In the genomic region with DNA sequence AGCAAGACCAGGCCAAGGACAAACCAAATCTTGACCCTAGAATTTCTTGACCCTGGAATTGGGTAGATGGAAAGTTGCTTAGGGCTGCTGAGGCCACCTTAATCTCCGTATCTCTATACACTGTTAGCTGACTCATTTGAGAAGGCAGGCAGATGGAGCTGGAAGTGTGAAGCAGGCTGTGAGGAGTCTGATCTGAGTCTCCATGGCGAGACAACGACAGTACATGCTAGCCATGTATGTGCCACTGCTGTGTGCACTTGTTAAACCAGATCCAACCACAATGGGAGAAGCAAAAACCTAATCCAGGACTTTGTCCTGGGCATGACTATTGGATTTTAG, we compare ENCODE assay signal across 9 mouse cellular contexts. TPM values are rescaled to one million over a fixed set of nuclear protein-coding genes. Genes with fewer than 3 reads are reported as not detected.
A peak's percentile ranks its signal among the peaks of the same experiment; 100 is the strongest.
DNase-seq lines count a peak whose midpoint lies in the region; ATAC-seq and TF ChIP-seq lines count a peak whose summit lies in the region.
"Had no signal": no experiment of that assay in that cellular context is flagged by ENCODE, and none has a peak within 500 bp of the region (broad histone marks: within the 10 kb centered on the region; RNA-seq: fewer than 3 reads in every experiment).

No protein-coding gene starts in this region.

- no peak overlapping the region for H3K9ac ChIP-seq in forebrain, embryonic 14.5 days (ENCODE audit: low read length)
- H3K9ac ChIP-seq in hindbrain, postnatal 0 days (replicated peaks; ENCODE audit: low read length) = 0 out of 2 replicates have a peak overlapping the region, but pooled peaks have one; percentile 1
- H3K9ac ChIP-seq: embryonic facial prominence, embryonic 15.5 days; neural tube, embryonic 12.5 days had no signal

- no peak overlapping the region for H3K4me3 ChIP-seq in layer of hippocampus, adult 2 months
- H3K4me3 ChIP-seq in forebrain, embryonic 14.5 days (ENCODE audit: low read depth, low read length) = no peak overlapping the region
- H3K4me3 ChIP-seq in hindbrain, postnatal 0 days (ENCODE audit: low read length) = no peak overlapping the region
- no peak overlapping the region for H3K4me3 ChIP-seq in cerebellum, adult 2 months (replicated peaks; ENCODE audit: insufficient read depth, low read depth, low read length)
- H3K4me3 ChIP-seq: embryonic facial prominence, embryonic 15.5 days; neural tube, embryonic 12.5 days had no signal

- WGBS in forebrain, embryonic 14.5 days = 63% methylated on average over 3 of the region's 3 CpGs
- 57% methylated on average over 3 of the region's 3 CpGs for WGBS in hindbrain, postnatal 0 days
- 60% methylated on average over 3 of the region's 3 CpGs for WGBS in cerebellum, adult 2 months

- no peak overlapping the region for H3K4me2 ChIP-seq in forebrain, embryonic 14.5 days (ENCODE audit: low read length)
- no peak overlapping the region for H3K4me2 ChIP-seq in hindbrain, postnatal 0 days (ENCODE audit: low read depth, low read length)
- H3K4me2 ChIP-seq: embryonic facial prominence, embryonic 15.5 days; neural tube, embryonic 12.5 days had no signal

- DNase-seq in layer of hippocampus, adult 2 months (ENCODE audit: low spot score in 2 of 2) = peak in 1 of 2 experiments; percentile 4
- no peak for DNase-seq in layer of hippocampus, postnatal 10 days (ENCODE audit: low spot score in 2 of 2)
- peak; percentile 37 for DNase-seq in forebrain, embryonic 14.5 days (ENCODE audit: low spot score)
- no peak for DNase-seq in hindbrain, postnatal 0 days (ENCODE audit: low spot score)
- peak; percentile 17 for DNase-seq in neural tube, embryonic 10.5 days (ENCODE audit: extremely low spot score, low spot score)
- DNase-seq in cerebellum, adult 2 months = no peak
- no peak for DNase-seq in lung, postnatal 4 days

- peak; percentile 63 for ATAC-seq in forebrain, embryonic 14.5 days
- ATAC-seq in hindbrain, postnatal 0 days = peak; percentile 46

- TF ChIP-seq POLR2A in cerebellum, adult 2 months (IDR thresholded peaks at IDR 0.05; ENCODE audit: borderline replicate concordance, insufficient read depth, low read length) = no peak

- peaks cover 13% of the 10 kb centered on the region; the same call in 1 of the 2 replicates for H3K4me1 ChIP-seq in forebrain, embryonic 14.5 days (ENCODE audit: control insufficient read depth, insufficient read depth, low read length)
- peaks cover 17% of the 10 kb centered on the region for H3K4me1 ChIP-seq in hindbrain, postnatal 0 days (ENCODE audit: insufficient read depth, low read length)
- H3K4me1 ChIP-seq in cerebellum, adult 2 months (ENCODE audit: control insufficient read depth, insufficient read depth, low read length) = peaks cover 9% of the 10 kb centered on the region

- H3K36me3 ChIP-seq in forebrain, embryonic 14.5 days (ENCODE audit: control insufficient read depth, insufficient read depth, low read length) = no peaks in the 10 kb centered on the region
- no peaks in the 10 kb centered on the region for H3K36me3 ChIP-seq in hindbrain, postnatal 0 days (ENCODE audit: insufficient read depth, low read length)
- H3K36me3 ChIP-seq: embryonic facial prominence, embryonic 15.5 days; neural tube, embryonic 12.5 days had no signal

- no peaks in the 10 kb centered on the region for H3K9me3 ChIP-seq in forebrain, embryonic 14.5 days (replicated peaks; ENCODE audit: control insufficient read depth, low read length)
- H3K9me3 ChIP-seq in hindbrain, postnatal 0 days (ENCODE audit: low read length) = no peaks in the 10 kb centered on the region
- H3K9me3 ChIP-seq: embryonic facial prominence, embryonic 15.5 days; neural tube, embryonic 12.5 days had no signal

- peak overlapping the region; percentile 78 for H3K27ac ChIP-seq in layer of hippocampus, adult 2 months
- peak overlapping the region; percentile 81 for H3K27ac ChIP-seq in forebrain, embryonic 14.5 days (ENCODE audit: low read depth, low read length)
- H3K27ac ChIP-seq in hindbrain, postnatal 0 days = peak overlapping the region; percentile 45
- H3K27ac ChIP-seq in cerebellum, adult 2 months (ENCODE audit: insufficient read depth, low read length) = no peak overlapping the region
- H3K27ac ChIP-seq: embryonic facial prominence, embryonic 15.5 days; neural tube, embryonic 12.5 days had no signal

- TF ChIP-seq CTCF in layer of hippocampus, adult 2 months (conservative IDR thresholded peaks at IDR 0.05) = no peak
- no peak for TF ChIP-seq CTCF in hindbrain, postnatal 0 days (IDR thresholded peaks at IDR 0.05; ENCODE audit: low read depth)
- TF ChIP-seq CTCF in cerebellum, adult 2 months (IDR thresholded peaks at IDR 0.05; ENCODE audit: borderline replicate concordance, insufficient read depth, low read depth, low read length) = no peak

- no peaks in the 10 kb centered on the region for H3K27me3 ChIP-seq in forebrain, embryonic 14.5 days (replicated peaks; ENCODE audit: control insufficient read depth, insufficient read depth, low read length)
- H3K27me3 ChIP-seq in hindbrain, postnatal 0 days (ENCODE audit: insufficient read depth, low read length) = no peaks in the 10 kb centered on the region
- no peaks in the 10 kb centered on the region for H3K27me3 ChIP-seq in cerebellum, adult 2 months (ENCODE audit: control insufficient read depth, insufficient read depth, low read length)
- H3K27me3 ChIP-seq: embryonic facial prominence, embryonic 15.5 days; neural tube, embryonic 12.5 days had no signal

RNA-seq across cellular contexts. Expression of a gene that starts 26.4 kb away (rescaled TPM):
- total RNA-seq in layer of hippocampus, adult 2 months (2021) = 10 to 100 TPM in 1 of 2 experiments, 1 to 10 TPM in 1; 9.5 to 10.3 TPM
- total RNA-seq in layer of hippocampus, postnatal 10 days (2021) = 10 to 100 TPM; 13.8 to 14.4 TPM
- polyA plus RNA-seq in forebrain, embryonic 14.5 days (2014; fragmentation: Nextera tagmentation; extraction: Ambion mirVana) = 3.8 and 5.9 TPM in 2 replicates
- total RNA-seq in hindbrain, postnatal 0 days (2014; rRNA removed) = 42.9 and 45.9 TPM in 2 replicates
- 11.7 and 11.8 TPM in 2 replicates for polyA plus RNA-seq in hindbrain, postnatal 0 days (2015; fragmentation: Nextera tagmentation; extraction: Ambion mirVana)
- polyA plus RNA-seq in cerebellum, adult 2 months (2012; rRNA removed) = 14.9 and 16.0 TPM in 2 replicates

Comparison
In these comparisons a context has a peak if more than half of its experiments do, and no peak if none do; other contexts are left out.
1. DNase-seq: peak in forebrain, embryonic 14.5 days (single experiment) and neural tube, embryonic 10.5 days (single experiment); none in layer of hippocampus, postnatal 10 days (0 of 2), hindbrain, postnatal 0 days (single experiment), cerebellum, adult 2 months (0 of 2) and lung, postnatal 4 days (0 of 2).